22 mouse cellular contexts compared by ENCODE assay signal in the genomic region with DNA sequence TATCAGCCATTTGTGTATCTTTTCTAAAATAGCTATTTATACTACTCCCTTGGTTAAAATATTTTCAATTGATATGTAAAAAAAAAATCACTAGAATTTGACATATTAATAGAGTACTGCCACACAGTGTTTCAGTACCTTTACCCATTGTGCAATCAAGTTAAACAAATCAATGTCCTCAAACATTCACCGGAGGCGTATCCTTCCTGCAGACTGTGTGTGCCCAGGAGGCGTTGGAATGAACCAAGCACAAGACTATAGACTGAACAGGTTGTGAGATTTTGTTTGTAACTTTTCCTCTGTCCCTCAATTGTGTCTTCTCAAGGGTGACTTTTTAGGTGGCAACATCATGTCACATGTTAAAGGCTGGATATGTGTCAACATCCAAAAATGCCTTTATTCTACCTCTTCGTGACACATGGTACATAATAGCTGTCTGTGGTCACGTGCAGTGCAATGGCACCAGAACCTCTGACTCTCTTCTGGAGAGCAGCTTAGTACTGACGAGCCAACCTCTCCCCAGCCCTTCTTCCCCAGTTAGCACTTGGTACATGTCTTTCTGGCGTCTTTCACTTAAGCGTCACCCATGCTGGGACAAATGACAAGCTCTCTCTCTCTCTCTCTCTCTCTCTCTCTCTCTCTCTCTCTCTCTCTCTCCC. TPM values are rescaled to one million over a fixed set of nuclear protein-coding genes. Genes with fewer than 3 reads are reported as not detected.
"Had no signal": no experiment of that assay in that cellular context is flagged by ENCODE, and none has a peak within 500 bp of the region (broad histone marks: within the 10 kb centered on the region; RNA-seq: fewer than 3 reads in every experiment).

No protein-coding gene starts in this region.

- H3K4me3 ChIP-seq: megakaryocyte, embryonic 14.5 days; midbrain, embryonic 13.5 days; midbrain, embryonic 15.5 days; neural tube, embryonic 12.5 days; stomach, embryonic 15.5 days had no signal

- DNase-seq: lung, adult 18-20 months; lung, embryonic 14.5 days; lung, postnatal 10 days; lung, postnatal 4 days; right cerebral cortex, postnatal 14 days; thymus, adult 2 months; thymus, postnatal 25 days; thymus, postnatal 4 days had no signal

- H3K4me2 ChIP-seq: lung, embryonic 14.5 days; midbrain, embryonic 11.5 days; midbrain, embryonic 13.5 days; midbrain, embryonic 15.5 days; neural tube, embryonic 12.5 days; stomach, embryonic 15.5 days had no signal

- H3K9ac ChIP-seq: lung, embryonic 14.5 days; midbrain, embryonic 13.5 days; midbrain, embryonic 15.5 days; neural tube, embryonic 12.5 days; stomach, embryonic 15.5 days had no signal

- H3K36me3 ChIP-seq: midbrain, embryonic 13.5 days; midbrain, embryonic 15.5 days; neural tube, embryonic 12.5 days; stomach, embryonic 15.5 days had no signal

- ATAC-seq: midbrain, embryonic 13.5 days; midbrain, embryonic 15.5 days had no signal

- H3K9me3 ChIP-seq: midbrain, embryonic 13.5 days; midbrain, embryonic 15.5 days; neural tube, embryonic 12.5 days; stomach, embryonic 15.5 days had no signal

- H3K27me3 ChIP-seq: midbrain, embryonic 15.5 days had no signal

- H3K27ac ChIP-seq: midbrain, embryonic 13.5 days; midbrain, embryonic 15.5 days; neural tube, embryonic 12.5 days; stomach, embryonic 15.5 days; stomach, postnatal 0 days had no signal

- H3K4me1 ChIP-seq: megakaryocyte, embryonic 14.5 days; stomach, embryonic 15.5 days had no signal

RNA-seq across cellular contexts. Expression of a gene that starts 51.0 kb away (rescaled TPM):
- total RNA-seq: midbrain, postnatal 0 days; monocyte, adult 5-6 weeks; neutrophil, adult 5-6 weeks had no signal
- polyA plus RNA-seq: lung, embryonic 14.5 days; lung, embryonic 16.5 days; midbrain, embryonic 11.5 days; midbrain, embryonic 13.5 days; midbrain, embryonic 15.5 days; midbrain, postnatal 0 days; neural tube, embryonic 12.5 days; neural tube, embryonic 14.5 days; spleen, adult 2 months; stomach, embryonic 15.5 days; stomach, postnatal 0 days; urinary bladder, adult 2 months had no signal
